Mouse (Mus musculus): ENCODE measurements around the gene Wnt8b. TPM values are rescaled to one million over a fixed set of nuclear protein-coding genes. Genes with fewer than 3 reads are reported as not detected.
"Not testable (repeated sequence)": the region's sequence is repeated elsewhere in the genome, so short reads cannot be mapped to it uniquely, and the experiment has no call there.

The Wnt8b gene
- polyA plus RNA-seq, 1 experiment from 2014 or later = not detected

DNA sequence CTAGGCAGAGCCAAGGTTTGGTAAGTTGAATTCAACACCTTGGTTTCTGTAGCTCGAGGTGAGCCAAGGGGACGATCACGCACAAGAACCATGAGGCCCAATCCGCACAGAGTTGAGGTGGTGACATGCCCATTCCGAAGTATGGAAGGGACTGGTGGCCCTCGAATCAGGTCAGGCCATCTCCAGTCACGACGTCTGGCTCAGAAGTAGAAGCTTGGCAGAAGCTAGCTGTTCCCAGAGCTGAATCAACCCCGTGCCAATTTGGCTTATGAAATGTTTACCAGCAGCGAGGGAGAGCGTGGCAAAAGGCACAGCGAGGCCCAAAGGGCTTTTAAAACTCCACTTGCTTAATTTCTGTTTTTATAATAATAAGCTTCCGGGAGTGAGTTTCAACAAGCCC, 34.6 kb upstream of the Wnt8b start:
- Histone ChIP-seq H3K4me2 (replicated peaks; ENCODE audit: low read depth) (no peak overlapping the region), H3K36me3 (ENCODE audit: control insufficient read depth, insufficient read depth, low read length) (no peaks in the 10 kb centered on the region), H3K27me3 (ENCODE audit: control insufficient read depth, insufficient read depth, low read length) (no peaks in the 10 kb centered on the region), H3K9ac (ENCODE audit: low read length) (no peak overlapping the region), H3K9me3 (ENCODE audit: control insufficient read depth, low read length) (no peaks in the 10 kb centered on the region), H3K4me1 (replicated peaks; ENCODE audit: control insufficient read depth, insufficient read depth) (no peaks in the 10 kb centered on the region), H3K27ac (replicated peaks) (no peak overlapping the region), H3K4me3 (ENCODE audit: low read depth, low read length) (no peak overlapping the region)
- DNase-seq (ENCODE audit: low spot score) (no peak), ATAC-seq (ENCODE audit: low FRiP score, low TSS enrichment) (no peak)
- 61% methylated on average over 13 of the region's 13 CpGs for WGBS
- TF ChIP-seq EP300 (optimal IDR thresholded peaks at IDR 0.05) = no peak

DNA sequence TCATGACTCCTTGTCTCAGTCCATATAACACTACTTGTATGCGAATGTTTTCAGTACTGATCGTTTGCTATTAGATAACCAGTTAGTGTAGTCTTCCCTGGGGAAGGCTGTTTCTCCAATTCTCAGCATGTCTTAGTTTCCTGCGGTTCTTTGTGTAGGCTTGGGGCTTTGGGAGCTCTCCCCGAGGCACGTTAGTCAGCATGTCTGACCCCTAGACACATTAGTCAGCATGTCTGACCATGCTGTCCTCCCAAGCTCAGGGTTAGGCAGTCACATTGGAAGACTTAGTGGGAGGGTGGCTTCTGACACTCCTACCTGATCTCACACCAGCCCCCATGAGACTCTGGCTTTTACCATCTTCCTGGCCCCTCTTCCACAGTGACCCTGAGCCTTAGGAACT, 32.8 kb upstream of the Wnt8b start:
- no peak for DNase-seq (ENCODE audit: low spot score)
- TF ChIP-seq CTCF (IDR thresholded peaks at IDR 0.05; ENCODE audit: low read depth) (no peak), EP300 (optimal IDR thresholded peaks at IDR 0.05) (no peak)
- H3K4me3 ChIP-seq (ENCODE audit: low read depth, low read length) = no peak overlapping the region
- no peak overlapping the region for H3K9ac ChIP-seq (ENCODE audit: low read length)
- no peak for ATAC-seq (ENCODE audit: low FRiP score, low TSS enrichment)
- H3K36me3 ChIP-seq (ENCODE audit: control insufficient read depth, insufficient read depth, low read length) = no peaks in the 10 kb centered on the region
- H3K27me3 ChIP-seq (ENCODE audit: control insufficient read depth, insufficient read depth, low read length) = no peaks in the 10 kb centered on the region
- no peaks in the 10 kb centered on the region for H3K9me3 ChIP-seq (ENCODE audit: control insufficient read depth, low read length)
- no peaks in the 10 kb centered on the region for H3K4me1 ChIP-seq (replicated peaks; ENCODE audit: control insufficient read depth, insufficient read depth)
- H3K27ac ChIP-seq (replicated peaks) = no peak overlapping the region
- WGBS = 69% methylated on average over 5 of the region's 5 CpGs
- no peak overlapping the region for H3K4me2 ChIP-seq (replicated peaks; ENCODE audit: low read depth)

DNA sequence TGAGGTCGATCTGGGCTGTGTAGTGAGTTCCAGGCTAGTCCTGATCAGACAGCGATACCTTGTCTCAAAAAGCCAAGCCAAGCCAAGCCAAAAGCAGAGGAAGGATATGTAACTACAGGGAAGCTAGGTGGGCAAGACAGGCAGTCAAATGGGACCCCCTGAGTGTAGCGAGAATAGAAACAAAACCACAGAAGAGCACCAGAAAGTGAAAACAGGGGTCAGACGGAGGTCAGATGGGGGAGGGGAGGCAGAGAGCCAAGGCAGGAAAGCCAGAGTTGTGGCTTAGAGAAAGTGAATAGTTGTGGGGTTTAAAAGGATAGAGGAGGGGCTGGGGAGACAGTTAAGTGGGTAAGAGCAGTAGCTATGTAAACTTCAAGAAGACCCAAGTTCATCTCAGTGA, 31.8 kb upstream of the Wnt8b start:
- no peak overlapping the region for H3K4me2 ChIP-seq (replicated peaks; ENCODE audit: low read depth)
- no peaks in the 10 kb centered on the region for H3K9me3 ChIP-seq (ENCODE audit: control insufficient read depth, low read length)
- H3K9ac ChIP-seq (ENCODE audit: low read length) = no peak overlapping the region
- no peak for ATAC-seq (ENCODE audit: low FRiP score, low TSS enrichment)
- no peaks in the 10 kb centered on the region for H3K4me1 ChIP-seq (replicated peaks; ENCODE audit: control insufficient read depth, insufficient read depth)
- no peaks in the 10 kb centered on the region for H3K36me3 ChIP-seq (ENCODE audit: control insufficient read depth, insufficient read depth, low read length)
- H3K27me3 ChIP-seq (ENCODE audit: control insufficient read depth, insufficient read depth, low read length) = no peaks in the 10 kb centered on the region
- TF ChIP-seq EP300 (optimal IDR thresholded peaks at IDR 0.05) = no peak
- no peak for TF ChIP-seq CTCF (IDR thresholded peaks at IDR 0.05; ENCODE audit: low read depth)
- H3K4me3 ChIP-seq (ENCODE audit: low read depth, low read length) = no peak overlapping the region
- H3K27ac ChIP-seq (replicated peaks) = no peak overlapping the region
- 56% methylated on average over 4 of the region's 4 CpGs for WGBS
- DNase-seq (ENCODE audit: low spot score) = no peak

DNA sequence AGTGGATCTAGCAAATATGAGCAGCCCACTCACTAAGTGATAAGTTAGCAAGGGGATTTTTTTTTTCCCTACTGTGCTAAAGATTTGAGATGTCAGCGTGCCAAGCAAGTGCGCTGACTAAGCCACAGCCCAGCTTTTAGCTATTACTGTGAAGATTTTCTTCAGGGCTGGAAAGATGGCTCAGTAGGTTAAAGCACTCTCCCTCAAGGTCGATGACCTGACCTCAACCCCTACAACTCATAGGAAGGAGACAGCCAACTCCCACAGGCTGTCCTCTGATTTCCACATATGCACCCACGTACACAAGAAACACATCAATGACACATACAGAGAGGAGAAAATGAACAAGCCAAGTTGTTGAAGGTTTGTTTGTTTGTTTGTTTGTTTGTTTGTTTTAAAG, 31.1 kb upstream of the Wnt8b start:
- H3K9ac ChIP-seq (ENCODE audit: low read length) = no peak overlapping the region
- TF ChIP-seq EP300 (optimal IDR thresholded peaks at IDR 0.05) (no peak), CTCF (IDR thresholded peaks at IDR 0.05; ENCODE audit: low read depth) (no peak)
- no peak for ATAC-seq (ENCODE audit: low FRiP score, low TSS enrichment)
- no peaks in the 10 kb centered on the region for H3K27me3 ChIP-seq (ENCODE audit: control insufficient read depth, insufficient read depth, low read length)
- no peak overlapping the region for H3K27ac ChIP-seq (replicated peaks)
- no peak overlapping the region for H3K4me3 ChIP-seq (ENCODE audit: low read depth, low read length)
- H3K9me3 ChIP-seq (ENCODE audit: control insufficient read depth, low read length) = no peaks in the 10 kb centered on the region
- no peak for DNase-seq (ENCODE audit: low spot score)
- no peaks in the 10 kb centered on the region for H3K36me3 ChIP-seq (ENCODE audit: control insufficient read depth, insufficient read depth, low read length)
- no peak overlapping the region for H3K4me2 ChIP-seq (replicated peaks; ENCODE audit: low read depth)
- no peaks in the 10 kb centered on the region for H3K4me1 ChIP-seq (replicated peaks; ENCODE audit: control insufficient read depth, insufficient read depth)
- 74% methylated on average over 4 of the region's 4 CpGs for WGBS

DNA sequence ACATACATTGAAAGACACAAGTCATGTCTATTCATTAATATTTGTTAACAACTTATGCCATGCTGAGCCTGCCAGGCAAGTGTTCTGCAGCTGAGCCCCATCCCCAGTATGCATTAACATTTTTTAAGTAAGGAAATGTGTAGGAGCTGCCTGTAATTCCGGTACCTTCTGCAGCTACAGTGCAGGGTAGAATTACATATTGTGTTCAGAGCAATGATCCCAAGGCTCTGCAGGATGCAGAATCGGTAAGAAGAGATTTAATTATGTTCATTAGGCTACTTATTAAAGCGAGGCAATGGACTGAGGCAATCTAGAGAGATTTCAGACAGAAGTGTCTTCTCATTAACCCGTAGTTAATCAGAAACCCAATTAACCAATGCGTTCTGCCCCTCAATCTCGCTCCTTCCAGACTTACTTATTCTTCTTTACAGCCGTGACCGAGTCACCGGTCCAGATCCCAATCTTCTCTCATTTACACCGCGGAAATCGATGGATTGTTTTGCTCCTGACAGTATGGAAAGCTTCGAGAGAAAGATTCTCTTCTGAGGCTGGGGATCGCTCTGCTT, 27.2 kb upstream of the Wnt8b start:
- H3K36me3 ChIP-seq (ENCODE audit: control insufficient read depth, insufficient read depth, low read length); H3K9me3 ChIP-seq (ENCODE audit: control insufficient read depth, low read length); H3K27ac ChIP-seq (replicated peaks); DNase-seq (ENCODE audit: low spot score); H3K4me3 ChIP-seq (ENCODE audit: low read depth, low read length); H3K4me2 ChIP-seq (replicated peaks; ENCODE audit: low read depth); H3K9ac ChIP-seq (ENCODE audit: low read length); H3K27me3 ChIP-seq (ENCODE audit: control insufficient read depth, insufficient read depth, low read length); H3K4me1 ChIP-seq (replicated peaks; ENCODE audit: control insufficient read depth, insufficient read depth); ATAC-seq (ENCODE audit: low FRiP score, low TSS enrichment): not testable (repeated sequence)
- 81% methylated on average over 14 of the region's 14 CpGs for WGBS

DNA sequence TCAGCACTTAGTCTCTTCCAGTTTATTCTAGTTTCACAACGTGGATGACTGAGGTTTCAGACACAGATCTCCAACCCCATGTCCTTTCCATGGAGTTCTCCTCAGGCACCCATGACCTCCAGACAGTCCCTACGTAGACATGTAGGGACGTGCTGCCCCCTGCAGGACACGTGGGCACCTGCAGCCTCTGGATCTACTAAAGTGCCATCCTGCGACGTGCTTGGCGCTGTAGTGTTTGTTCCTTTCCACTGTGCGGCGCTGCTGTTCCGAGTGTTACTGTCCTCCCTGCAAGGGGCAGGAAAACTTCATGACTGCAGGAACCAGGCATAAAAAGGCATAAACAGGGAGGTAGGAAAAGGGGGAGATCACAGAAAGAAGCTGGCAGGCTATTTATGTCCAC, 19.1 kb upstream of the Wnt8b start:
- peak; percentile 83 for DNase-seq (ENCODE audit: low spot score)
- no peak overlapping the region for H3K9ac ChIP-seq (ENCODE audit: low read length)
- 1% methylated on average over 10 of the region's 10 CpGs for WGBS
- no peaks in the 10 kb centered on the region for H3K27me3 ChIP-seq (ENCODE audit: control insufficient read depth, insufficient read depth, low read length)
- no peak overlapping the region for H3K27ac ChIP-seq (replicated peaks)
- no peaks in the 10 kb centered on the region for H3K36me3 ChIP-seq (ENCODE audit: control insufficient read depth, insufficient read depth, low read length)
- TF ChIP-seq EP300 (optimal IDR thresholded peaks at IDR 0.05) (no peak), CTCF (IDR thresholded peaks at IDR 0.05; ENCODE audit: low read depth) (peak; percentile 98)
- no peak overlapping the region for H3K4me2 ChIP-seq (replicated peaks; ENCODE audit: low read depth)
- no peak overlapping the region for H3K4me3 ChIP-seq (ENCODE audit: low read depth, low read length)
- no peaks in the 10 kb centered on the region for H3K4me1 ChIP-seq (replicated peaks; ENCODE audit: control insufficient read depth, insufficient read depth)
- ATAC-seq (ENCODE audit: low FRiP score, low TSS enrichment) = peak; percentile 45
- no peaks in the 10 kb centered on the region for H3K9me3 ChIP-seq (ENCODE audit: control insufficient read depth, low read length)
